Mouse (Mus musculus): ENCODE measurements around the gene Pdgfa. TPM values are rescaled to one million over a fixed set of nuclear protein-coding genes. Genes with fewer than 3 reads are reported as not detected.

The Pdgfa gene
- polyA plus RNA-seq (2012; rRNA removed) (27.8 and 34.0 TPM in 2 replicates), polyA plus RNA-seq (2014; fragmentation: Nextera tagmentation; extraction: Ambion mirVana) (73.4 and 83.4 TPM in 2 replicates)

GRCm38 (mm10) chr5:138997171-138997788 is at the start of gene Pdgfa:
Pdgfa (minus strand) TSS chr5:138997370.
- Histone ChIP-seq H3K4me2 (replicated peaks; ENCODE audit: low read depth, low read length, severe bottlenecking) (peak within 1 kb of the TSS; percentile 93), H3K27ac (replicated peaks; ENCODE audit: low read depth, low read length) (no peak within 1 kb of the TSS; the same call in 1 of the 2 replicates), H3K4me1 (ENCODE audit: control insufficient read depth, insufficient read depth, low read length) (peaks cover 44% of the 10 kb centered on the region), H3K36me3 (ENCODE audit: control insufficient read depth, insufficient read depth, low read length) (no peaks in the 10 kb centered on the region), H3K27me3 (ENCODE audit: control insufficient read depth, insufficient read depth, low read length) (peaks cover 58% of the 10 kb centered on the region), H3K9ac (ENCODE audit: low read depth, low read length, severe bottlenecking) (peak within 1 kb of the TSS; percentile 71), H3K4me3 (replicated peaks; ENCODE audit: low read length) (peak within 1 kb of the TSS; percentile 73), H3K9me3 (ENCODE audit: control insufficient read depth, low read length) (peaks cover 8% of the 10 kb centered on the region)
- no peak for TF ChIP-seq POLR2A (IDR thresholded peaks at IDR 0.05; ENCODE audit: borderline replicate concordance, extremely low read depth, insufficient read depth, insufficient read length)
- 2% methylated on average over 46 of the region's 48 CpGs for WGBS
- DNase-seq (ENCODE audit: low spot score) (peak; percentile 81), ATAC-seq (ENCODE audit: low FRiP score, low read depth) (peak; percentile 45; the same call in 1 of the 2 replicates)

DNA sequence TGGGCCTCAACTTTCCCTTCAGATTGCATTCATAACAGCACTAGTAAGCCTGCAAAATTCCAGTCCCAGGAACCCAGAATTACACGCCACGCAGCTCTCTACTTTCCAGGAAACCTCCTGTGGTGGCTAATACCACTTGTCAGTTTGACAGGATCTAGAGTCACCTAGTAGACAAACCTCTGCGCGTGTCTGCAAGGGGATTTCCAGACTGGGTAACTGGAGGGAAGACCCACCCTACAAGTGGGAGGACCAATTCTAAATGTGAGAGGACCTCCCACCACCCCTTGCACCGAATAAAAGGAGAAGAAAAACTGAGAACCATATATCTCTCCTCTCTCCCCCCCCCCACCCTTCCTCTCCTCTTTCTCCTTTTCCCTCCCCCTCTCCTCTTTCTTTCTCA is 49.5 kb upstream of the Pdgfa start:
- TF ChIP-seq POLR2A (IDR thresholded peaks at IDR 0.05; ENCODE audit: borderline replicate concordance, extremely low read depth, insufficient read depth, insufficient read length), result no peak
- H3K4me3 ChIP-seq (replicated peaks; ENCODE audit: low read length), result no peak overlapping the region
- H3K36me3 ChIP-seq (ENCODE audit: control insufficient read depth, insufficient read depth, low read length), result 0 out of 2 replicates have a peak, but pooled peaks cover 2% of the 10 kb centered on the region
- H3K27ac ChIP-seq (replicated peaks; ENCODE audit: low read depth, low read length), result no peak overlapping the region
- ATAC-seq (ENCODE audit: low FRiP score, low read depth) (no peak), DNase-seq (ENCODE audit: low spot score) (no peak)
- whole genome bisulfite sequencing, result 75% methylated on average over 5 of the region's 5 CpGs
- H3K9me3 ChIP-seq (ENCODE audit: control insufficient read depth, low read length), result no peaks in the 10 kb centered on the region
- H3K4me1 ChIP-seq (ENCODE audit: control insufficient read depth, insufficient read depth, low read length), result no peaks in the 10 kb centered on the region
- H3K9ac ChIP-seq (ENCODE audit: low read depth, low read length, severe bottlenecking), result no peak overlapping the region
- H3K27me3 ChIP-seq (ENCODE audit: control insufficient read depth, insufficient read depth, low read length), result no peaks in the 10 kb centered on the region
- no peak overlapping the region for H3K4me2 ChIP-seq (replicated peaks; ENCODE audit: low read depth, low read length, severe bottlenecking)

DNA sequence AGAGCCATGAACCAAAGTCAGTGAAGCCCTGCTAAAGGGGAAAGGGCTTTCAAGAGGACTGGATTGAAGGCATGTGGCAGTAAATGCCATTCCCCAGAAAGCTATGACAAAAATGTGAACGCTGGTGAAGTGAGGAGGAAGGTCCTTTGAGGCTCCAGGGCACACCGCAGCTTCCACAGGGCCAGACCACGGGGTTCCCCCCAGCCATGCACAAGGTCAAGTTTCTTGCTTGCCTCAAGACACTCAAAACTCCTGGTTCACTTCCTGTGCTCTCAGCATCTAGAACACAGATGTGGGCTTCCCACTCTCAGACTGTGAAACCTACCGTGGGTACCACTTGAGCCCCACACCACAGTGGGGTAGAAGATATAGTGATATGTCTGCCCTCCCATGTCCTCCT is 46.4 kb upstream of the Pdgfa start:
- no peaks in the 10 kb centered on the region for H3K9me3 ChIP-seq (ENCODE audit: control insufficient read depth, low read length)
- H3K4me1 ChIP-seq (ENCODE audit: control insufficient read depth, insufficient read depth, low read length), result peaks cover 8% of the 10 kb centered on the region; the same call in 1 of the 2 replicates
- no peak overlapping the region for H3K4me3 ChIP-seq (replicated peaks; ENCODE audit: low read length)
- TF ChIP-seq POLR2A (IDR thresholded peaks at IDR 0.05; ENCODE audit: borderline replicate concordance, extremely low read depth, insufficient read depth, insufficient read length), result no peak
- DNase-seq (ENCODE audit: low spot score) (no peak), ATAC-seq (ENCODE audit: low FRiP score, low read depth) (no peak)
- H3K9ac ChIP-seq (ENCODE audit: low read depth, low read length, severe bottlenecking), result no peak overlapping the region
- no peaks in the 10 kb centered on the region for H3K27me3 ChIP-seq (ENCODE audit: control insufficient read depth, insufficient read depth, low read length)
- H3K36me3 ChIP-seq (ENCODE audit: control insufficient read depth, insufficient read depth, low read length), result 0 out of 2 replicates have a peak, but pooled peaks cover 2% of the 10 kb centered on the region
- H3K27ac ChIP-seq (replicated peaks; ENCODE audit: low read depth, low read length), result no peak overlapping the region
- 41% methylated on average over 4 of the region's 4 CpGs for WGBS
- H3K4me2 ChIP-seq (replicated peaks; ENCODE audit: low read depth, low read length, severe bottlenecking), result no peak overlapping the region

DNA sequence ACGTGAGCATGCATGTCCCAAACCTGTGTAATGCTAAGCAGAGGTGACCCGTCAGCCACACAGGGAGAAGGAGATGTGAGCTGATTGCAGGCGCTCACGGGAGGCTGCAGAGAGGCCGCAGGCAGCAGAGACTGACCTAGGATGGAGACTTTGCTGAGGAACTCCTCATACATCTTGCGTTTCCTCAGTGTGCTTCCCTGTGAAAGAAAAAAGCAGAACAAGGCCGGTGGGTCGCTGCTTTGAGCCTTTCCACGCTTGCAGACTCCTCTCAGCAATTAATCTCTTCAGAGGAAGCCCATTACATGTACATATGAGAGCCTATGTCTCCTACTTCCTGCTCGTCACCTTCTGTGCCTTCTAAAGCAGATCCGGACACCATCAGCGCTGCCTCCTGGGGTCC is 45.1 kb upstream of the Pdgfa start:
- 79% methylated on average over 12 of the region's 12 CpGs for WGBS
- Histone ChIP-seq H3K27ac (replicated peaks; ENCODE audit: low read depth, low read length) (no peak overlapping the region), H3K27me3 (ENCODE audit: control insufficient read depth, insufficient read depth, low read length) (no peaks in the 10 kb centered on the region), H3K36me3 (ENCODE audit: control insufficient read depth, insufficient read depth, low read length) (0 out of 2 replicates have a peak, but pooled peaks cover 2% of the 10 kb centered on the region), H3K4me2 (replicated peaks; ENCODE audit: low read depth, low read length, severe bottlenecking) (no peak overlapping the region), H3K9ac (ENCODE audit: low read depth, low read length, severe bottlenecking) (no peak overlapping the region), H3K4me1 (ENCODE audit: control insufficient read depth, insufficient read depth, low read length) (peaks cover 11% of the 10 kb centered on the region; the same call in 1 of the 2 replicates), H3K9me3 (ENCODE audit: control insufficient read depth, low read length) (no peaks in the 10 kb centered on the region), H3K4me3 (replicated peaks; ENCODE audit: low read length) (no peak overlapping the region)
- ATAC-seq (ENCODE audit: low FRiP score, low read depth), result no peak
- DNase-seq (ENCODE audit: low spot score), result no peak
- no peak for TF ChIP-seq POLR2A (IDR thresholded peaks at IDR 0.05; ENCODE audit: borderline replicate concordance, extremely low read depth, insufficient read depth, insufficient read length)

DNA sequence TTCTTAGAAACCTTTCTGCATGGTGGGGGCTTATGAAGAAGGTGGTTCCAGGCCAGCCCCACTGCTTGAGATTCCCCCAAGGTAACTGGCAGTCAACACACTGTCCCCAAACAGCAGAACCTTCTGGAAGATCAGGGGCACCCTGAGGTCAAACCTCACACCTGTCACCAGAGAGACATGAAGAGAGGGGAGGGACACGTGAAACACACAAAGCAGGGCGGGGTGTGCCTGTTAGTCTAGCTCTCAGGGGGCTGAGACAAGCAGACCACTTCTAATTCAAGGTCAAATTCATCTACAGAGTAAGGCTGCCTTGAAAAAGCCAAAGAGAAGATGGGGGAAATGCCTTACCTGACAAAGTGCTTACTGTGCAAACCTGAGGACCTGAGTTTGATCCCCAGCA is 38.0 kb upstream of the Pdgfa start:
- no peak for DNase-seq (ENCODE audit: low spot score)
- Histone ChIP-seq H3K4me1 (ENCODE audit: control insufficient read depth, insufficient read depth, low read length) (peaks cover 33% of the 10 kb centered on the region), H3K4me2 (replicated peaks; ENCODE audit: low read depth, low read length, severe bottlenecking) (no peak overlapping the region), H3K36me3 (ENCODE audit: control insufficient read depth, insufficient read depth, low read length) (peaks cover 2% of the 10 kb centered on the region; the same call in 1 of the 2 replicates), H3K9ac (ENCODE audit: low read depth, low read length, severe bottlenecking) (no peak overlapping the region), H3K9me3 (ENCODE audit: control insufficient read depth, low read length) (no peaks in the 10 kb centered on the region), H3K27ac (replicated peaks; ENCODE audit: low read depth, low read length) (no peak overlapping the region), H3K27me3 (ENCODE audit: control insufficient read depth, insufficient read depth, low read length) (no peaks in the 10 kb centered on the region), H3K4me3 (replicated peaks; ENCODE audit: low read length) (no peak overlapping the region)
- no peak for TF ChIP-seq POLR2A (IDR thresholded peaks at IDR 0.05; ENCODE audit: borderline replicate concordance, extremely low read depth, insufficient read depth, insufficient read length)
- ATAC-seq (ENCODE audit: low FRiP score, low read depth), result no peak
- 45% methylated on average over 2 of the region's 2 CpGs for WGBS
